ENCODE assay signal across 8 mouse cellular contexts in genomic region chr8:125291932-125292717, GRCm38 (mm10).
DNase-seq lines count a peak whose midpoint lies in the region; ATAC-seq and TF ChIP-seq lines count a peak whose summit lies in the region.

No protein-coding gene starts in this region.

- H3K9me3 ChIP-seq in heart, embryonic 10.5 days, result no peaks in the 10 kb centered on the region
- no peaks in the 10 kb centered on the region for H3K9me3 ChIP-seq in limb, embryonic 10.5 days (replicated peaks)

- 0 out of 2 replicates have a peak, but pooled peaks cover 6% of the 10 kb centered on the region for H3K27me3 ChIP-seq in heart, embryonic 10.5 days (ENCODE audit: insufficient read depth, poor library complexity, severe bottlenecking)
- H3K27me3 ChIP-seq in limb, embryonic 10.5 days (ENCODE audit: low read depth, poor library complexity, severe bottlenecking), result no peaks in the 10 kb centered on the region

- peak; percentile 53 for TF ChIP-seq CTCF in layer of hippocampus, adult 2 months (conservative IDR thresholded peaks at IDR 0.05)
- TF ChIP-seq CTCF in cortical plate, adult 2 months (IDR thresholded peaks at IDR 0.05; ENCODE audit: extremely low read depth, insufficient read depth, low read length), result 0 out of 2 replicates have a peak, but pooled peaks have one; percentile 9

- no peak for TF ChIP-seq POLR2A in cortical plate, adult 2 months (IDR thresholded peaks at IDR 0.05; ENCODE audit: extremely low read depth, insufficient read depth, low read length)

- DNase-seq in layer of hippocampus, adult 2 months (ENCODE audit: low spot score in 2 of 2), result no peak
- no peak for DNase-seq in layer of hippocampus, postnatal 25 days (ENCODE audit: extremely low spot score in 1 of 2, low spot score in 1 of 2)
- no peak for DNase-seq in heart, embryonic 10.5 days (ENCODE audit: low spot score)
- no peak for DNase-seq in limb, embryonic 10.5 days (ENCODE audit: low spot score)
- DNase-seq in spleen, postnatal 4 days (ENCODE audit: low spot score in 2 of 2), result no peak

- 86% methylated on average over 22 of the region's 22 CpGs for WGBS in heart, embryonic 10.5 days
- 90% methylated on average over 22 of the region's 22 CpGs for WGBS in limb, embryonic 10.5 days

- no peak for ATAC-seq in erythroid progenitor cell, adult 5-6 weeks (replicated peaks; ENCODE audit: low FRiP score, poor library complexity, severe bottlenecking)
- ATAC-seq in megakaryocyte, adult 5-6 weeks (ENCODE audit: poor library complexity, severe bottlenecking), result no peak

- no peak overlapping the region for H3K27ac ChIP-seq in layer of hippocampus, adult 2 months
- no peak overlapping the region for H3K27ac ChIP-seq in cortical plate, adult 2 months (ENCODE audit: insufficient read depth, low read length)
- peak overlapping the region; percentile 88 for H3K27ac ChIP-seq in heart, embryonic 10.5 days
- H3K27ac ChIP-seq in limb, embryonic 10.5 days, result peak overlapping the region; percentile 11; the same call in 1 of the 2 replicates

- H3K4me1 ChIP-seq in cortical plate, adult 2 months (ENCODE audit: control insufficient read depth, insufficient read depth, low read length), result peaks cover 7% of the 10 kb centered on the region
- H3K4me1 ChIP-seq in heart, embryonic 10.5 days, result peaks cover 62% of the 10 kb centered on the region
- peaks cover 23% of the 10 kb centered on the region for H3K4me1 ChIP-seq in limb, embryonic 10.5 days

- no peaks in the 10 kb centered on the region for H3K36me3 ChIP-seq in heart, embryonic 10.5 days
- no peaks in the 10 kb centered on the region for H3K36me3 ChIP-seq in limb, embryonic 10.5 days

- H3K4me3 ChIP-seq in layer of hippocampus, adult 2 months, result no peak overlapping the region
- H3K4me3 ChIP-seq in cortical plate, adult 2 months (ENCODE audit: insufficient read depth, low read length), result no peak overlapping the region
- no peak overlapping the region for H3K4me3 ChIP-seq in heart, embryonic 10.5 days
- no peak overlapping the region for H3K4me3 ChIP-seq in limb, embryonic 10.5 days

Comparison
In these comparisons a context has a peak if more than half of its experiments do, and no peak if none do; other contexts are left out.
1. H3K27ac ChIP-seq: peak in heart, embryonic 10.5 days (single experiment) and limb, embryonic 10.5 days (single experiment); none in layer of hippocampus, adult 2 months (single experiment) and cortical plate, adult 2 months (single experiment).